In genomic region chr2:121512991-121513765, GRCm38 (mm10) we compare ENCODE assay signal across 7 mouse cellular contexts. TPM values are rescaled to one million over a fixed set of nuclear protein-coding genes. Genes with fewer than 3 reads are reported as not detected.
DNase-seq lines count a peak whose midpoint lies in the region; ATAC-seq and TF ChIP-seq lines count a peak whose summit lies in the region.
"Not testable (repeated sequence)": the region's sequence is repeated elsewhere in the genome, so short reads cannot be mapped to it uniquely, and the experiment has no call there.
"Had no signal": no experiment of that assay in that cellular context is flagged by ENCODE, and none has a peak within 500 bp of the region (broad histone marks: within the 10 kb centered on the region; RNA-seq: fewer than 3 reads in every experiment).

No protein-coding gene starts in this region.

- not testable (repeated sequence) for H3K9ac ChIP-seq in ES-Bruce4 (ENCODE audit: low read depth, poor library complexity, severe bottlenecking)
- H3K9ac ChIP-seq in ES-E14 (ENCODE audit: insufficient read depth, low read depth, low read length, poor library complexity, severe bottlenecking): peak overlapping the region; percentile 51; the same call in 1 of the 2 replicates

- H3K27ac ChIP-seq in ES-Bruce4 (ENCODE audit: insufficient read depth, low read length): peak overlapping the region; percentile 79
- H3K27ac ChIP-seq in ES-E14 (ENCODE audit: insufficient read depth, low read depth, low read length, poor library complexity, severe bottlenecking): peak overlapping the region; percentile 77; the same call in 1 of the 2 replicates

- TF ChIP-seq CTCF in ES-Bruce4 (IDR thresholded peaks at IDR 0.05; ENCODE audit: low read depth, low read length): not testable (repeated sequence)

- peak; percentile 50; the same call in 1 of the 2 replicates for ATAC-seq in megakaryocyte, adult 5-6 weeks (ENCODE audit: poor library complexity, severe bottlenecking)

- not testable (repeated sequence) for TF ChIP-seq EP300 in ES-Bruce4 (IDR thresholded peaks at IDR 0.05; ENCODE audit: insufficient read depth, low read depth, low read length)

- TF ChIP-seq POLR2A in ES-Bruce4 (IDR thresholded peaks at IDR 0.05; ENCODE audit: insufficient read depth, low read length): not testable (repeated sequence)

- DNase-seq in A20 (ENCODE audit: low read depth, low spot score) (peak; percentile 20), ZHBTc4 (ENCODE audit: low read depth, low spot score) (peak; percentile 67)
- not testable (repeated sequence) for DNase-seq in ES-E14 (ENCODE audit: low read depth, low spot score)
- peak; percentile 64 for DNase-seq in heart, adult 11 months

- not testable (repeated sequence) for H3K4me3 ChIP-seq in ES-Bruce4 (ENCODE audit: low read depth, low read length)
- 0 out of 4 replicates have a peak overlapping the region, but pooled peaks of 1 of the 2 experiments have one; percentile 3 for H3K4me3 ChIP-seq in ES-E14 (ENCODE audit: insufficient read depth in 1 of 2, low read depth in 1 of 2, low read length in 2 of 2, poor library complexity in 1 of 2, severe bottlenecking in 1 of 2)

- in situ Hi-C loops in ES-E14 (cut with MboI; ENCODE audit: low sequenced_read_pairs in 2 of 2, unreplicated experiment in 2 of 2): not testable (repeated sequence)

- peaks cover 24% of the 10 kb centered on the region for H3K36me3 ChIP-seq in ES-Bruce4 (ENCODE audit: control insufficient read depth, insufficient read depth, low read length, poor library complexity, severe bottlenecking)
- H3K36me3 ChIP-seq in ES-E14 (ENCODE audit: control insufficient read depth, insufficient read depth, low read length, poor library complexity, severe bottlenecking): peaks cover 14% of the 10 kb centered on the region

- not testable (repeated sequence) for H3K9me3 ChIP-seq in ES-Bruce4 (replicated peaks; ENCODE audit: control insufficient read depth, insufficient read depth, low read length, poor library complexity, severe bottlenecking); ES-E14 (ENCODE audit: control insufficient read depth, insufficient read depth, low read depth, low read length)

- H3K4me1 ChIP-seq in ES-Bruce4 (ENCODE audit: control insufficient read depth, insufficient read depth, low read length); ES-E14 (ENCODE audit: control insufficient read depth in 2 of 2, insufficient read depth in 2 of 2, low read length in 2 of 2, poor library complexity in 1 of 2): not testable (repeated sequence)

- H3K27me3 ChIP-seq in ES-Bruce4 (ENCODE audit: control insufficient read depth, insufficient read depth, low read length, poor library complexity, severe bottlenecking): not testable (repeated sequence)

RNA-seq across cellular contexts. Expression of gene Wdr76, which starts 6.7 kb away (rescaled TPM):
- 40.6 and 41.2 TPM in 2 replicates for polyA plus RNA-seq in ES-Bruce4 (2011; ENCODE audit: insufficient read depth, insufficient read length, low read depth, missing spikeins)
- 19.9 and 21.5 TPM in 2 replicates for total RNA-seq in ES-E14 (2012; rRNA removed)
- 25.7 and 34.4 TPM in 2 replicates for total RNA-seq in megakaryocyte, adult 5-6 weeks (2015)
- 34.5 and 35.6 TPM in 2 replicates for total RNA-seq in megakaryocyte, adult 5-6 weeks (2017)

RNA-seq across cellular contexts. Expression of gene Mfap1a, which starts 6.7 kb away (rescaled TPM):
- 22.0 and 22.8 TPM in 2 replicates for polyA plus RNA-seq in ES-Bruce4 (2011; ENCODE audit: insufficient read depth, insufficient read length, low read depth, missing spikeins)
- total RNA-seq in ES-E14 (2012; rRNA removed): 20.6 and 27.8 TPM in 2 replicates
- total RNA-seq in megakaryocyte, adult 5-6 weeks (2015): 22.1 and 24.2 TPM in 2 replicates
- total RNA-seq in megakaryocyte, adult 5-6 weeks (2017): 42.7 and 47.2 TPM in 2 replicates

RNA-seq across cellular contexts. Expression of gene Mfap1b, which starts 39.3 kb away (rescaled TPM):
- polyA plus RNA-seq in ES-Bruce4 (2011; ENCODE audit: insufficient read depth, insufficient read length, low read depth, missing spikeins): 25.9 and 28.0 TPM in 2 replicates
- 15.8 and 23.2 TPM in 2 replicates for total RNA-seq in ES-E14 (2012; rRNA removed)
- total RNA-seq in megakaryocyte, adult 5-6 weeks (2015): 39.0 and 40.4 TPM in 2 replicates
- total RNA-seq in megakaryocyte, adult 5-6 weeks (2017): 42.2 and 48.4 TPM in 2 replicates

RNA-seq across cellular contexts. Expression of gene Serinc4, which starts 56.6 kb away (rescaled TPM):
- polyA plus RNA-seq in ES-Bruce4 (2011; ENCODE audit: insufficient read depth, insufficient read length, low read depth, missing spikeins): 0.27 TPM in 1 of 2 replicates, not detected in the other
- 0.90 and 1.5 TPM in 2 replicates for total RNA-seq in ES-E14 (2012; rRNA removed)
- not detected in 2 replicates for total RNA-seq in megakaryocyte, adult 5-6 weeks (2015)
- 0.22 TPM in 1 of 2 replicates, not detected in the other for total RNA-seq in megakaryocyte, adult 5-6 weeks (2017)
- polyA plus RNA-seq: erythroblast, embryonic 14.5 days had no signal
